In the genomic region with DNA sequence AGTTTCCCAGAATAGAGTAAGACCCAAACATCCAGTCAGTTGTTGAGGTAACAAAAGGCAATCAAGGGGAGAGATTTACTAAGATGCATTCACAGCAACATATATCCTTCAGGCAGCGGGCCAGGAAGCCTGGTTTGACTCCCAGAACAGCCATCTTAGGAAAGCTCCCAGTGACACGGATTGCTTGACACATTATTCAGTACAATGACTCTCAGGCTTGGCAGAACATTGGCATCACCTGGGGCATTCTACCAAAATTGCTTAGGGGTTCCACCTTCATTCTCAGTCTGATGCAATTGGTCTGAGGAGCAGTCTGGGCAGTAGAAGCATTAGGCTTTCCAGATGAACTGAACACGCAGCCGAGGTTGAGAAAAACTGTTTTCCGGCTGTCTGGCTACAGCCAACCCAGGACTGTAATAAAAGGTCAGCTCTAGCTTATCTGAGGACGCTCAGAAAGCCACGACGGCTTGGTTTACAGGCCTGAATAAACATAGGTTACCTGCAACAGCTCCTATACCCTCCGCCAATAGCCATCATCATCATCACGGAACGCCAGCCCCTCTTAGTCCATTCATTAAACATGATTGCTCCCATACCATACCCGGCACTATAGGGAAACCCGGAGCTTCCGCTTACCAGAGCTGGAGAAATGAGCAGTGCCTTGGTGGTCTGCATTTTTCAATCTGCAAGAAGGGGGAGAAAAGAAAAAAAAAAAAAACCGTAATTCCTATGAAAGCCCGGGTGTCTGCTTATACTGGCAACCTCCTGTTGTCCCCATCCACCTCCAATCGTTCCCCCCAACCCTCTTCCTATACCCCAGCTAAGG, we compare ENCODE assay signal across 8 mouse cellular contexts. TPM values are rescaled to one million over a fixed set of nuclear protein-coding genes. Genes with fewer than 3 reads are reported as not detected.
A peak's percentile ranks its signal among the peaks of the same experiment; 100 is the strongest.
DNase-seq lines count a peak whose midpoint lies in the region; ATAC-seq lines count a peak whose summit lies in the region.

No protein-coding gene starts in this region.

- 11% methylated on average over 17 of the region's 17 CpGs for WGBS in lung, embryonic 15.5 days
- WGBS in heart, embryonic 11.5 days (ENCODE audit: insufficient replicate concordance) = 18% methylated on average over 17 of the region's 17 CpGs
- WGBS in limb, embryonic 10.5 days = 23% methylated on average over 17 of the region's 17 CpGs
- WGBS in neural tube, embryonic 15.5 days = 19% methylated on average over 17 of the region's 17 CpGs

- peak overlapping the region; percentile 72 for H3K4me3 ChIP-seq in lung, embryonic 15.5 days
- peak overlapping the region; percentile 79 for H3K4me3 ChIP-seq in heart, embryonic 11.5 days (ENCODE audit: low read depth, low read length)
- H3K4me3 ChIP-seq in limb, embryonic 10.5 days = peak overlapping the region; percentile 80
- peak overlapping the region; percentile 57 for H3K4me3 ChIP-seq in neural tube, embryonic 15.5 days (replicated peaks)

- no peaks in the 10 kb centered on the region for H3K27me3 ChIP-seq in lung, embryonic 15.5 days
- H3K27me3 ChIP-seq in heart, embryonic 11.5 days (ENCODE audit: control insufficient read depth, insufficient read depth, low read length) = no peaks in the 10 kb centered on the region
- no peaks in the 10 kb centered on the region for H3K27me3 ChIP-seq in limb, embryonic 10.5 days (ENCODE audit: low read depth, poor library complexity, severe bottlenecking)
- no peaks in the 10 kb centered on the region for H3K27me3 ChIP-seq in neural tube, embryonic 15.5 days (replicated peaks)

- H3K4me2 ChIP-seq in lung, embryonic 15.5 days = peak overlapping the region; percentile 73
- H3K4me2 ChIP-seq in heart, embryonic 11.5 days = peak overlapping the region; percentile 90
- peak overlapping the region; percentile 74 for H3K4me2 ChIP-seq in neural tube, embryonic 15.5 days

- H3K36me3 ChIP-seq in lung, embryonic 15.5 days = peaks cover 23% of the 10 kb centered on the region
- H3K36me3 ChIP-seq in heart, embryonic 11.5 days (ENCODE audit: control insufficient read depth, insufficient read depth, low read length) = 0 out of 2 replicates have a peak, but pooled peaks cover 8% of the 10 kb centered on the region
- H3K36me3 ChIP-seq in limb, embryonic 10.5 days = peaks cover 36% of the 10 kb centered on the region
- H3K36me3 ChIP-seq in neural tube, embryonic 15.5 days = peaks cover 18% of the 10 kb centered on the region; the same call in 1 of the 2 replicates

- H3K4me1 ChIP-seq in lung, embryonic 15.5 days = peaks cover 18% of the 10 kb centered on the region
- peaks cover 12% of the 10 kb centered on the region for H3K4me1 ChIP-seq in heart, embryonic 11.5 days (ENCODE audit: control insufficient read depth, insufficient read depth, low read length)
- peaks cover 23% of the 10 kb centered on the region for H3K4me1 ChIP-seq in limb, embryonic 10.5 days
- peaks cover 25% of the 10 kb centered on the region for H3K4me1 ChIP-seq in neural tube, embryonic 15.5 days

- H3K27ac ChIP-seq in lung, embryonic 15.5 days = peak overlapping the region; percentile 76; the same call in 1 of the 2 replicates
- peak overlapping the region; percentile 85 for H3K27ac ChIP-seq in heart, embryonic 11.5 days (ENCODE audit: low read depth, low read length)
- H3K27ac ChIP-seq in limb, embryonic 10.5 days = peak overlapping the region; percentile 87
- H3K27ac ChIP-seq in neural tube, embryonic 15.5 days (replicated peaks) = peak overlapping the region; percentile 81

- no peak for ATAC-seq in lung, embryonic 15.5 days (ENCODE audit: borderline replicate concordance, extremely low read depth, low FRiP score, low TSS enrichment)
- ATAC-seq in heart, embryonic 11.5 days (replicated peaks; ENCODE audit: insufficient number of reproducible peaks, low FRiP score, low TSS enrichment) = no peak
- no peak for ATAC-seq in neural tube, embryonic 15.5 days (ENCODE audit: low FRiP score)

- no peak for DNase-seq in lung, adult 18-20 months
- DNase-seq in cerebellum, adult 18-20 months = peak; percentile 39 to 53
- DNase-seq in limb, embryonic 10.5 days (ENCODE audit: low spot score) = no peak
- DNase-seq in thymus, postnatal 25 days = no peak
- no peak for DNase-seq in spleen, postnatal 36 days (ENCODE audit: low spot score in 2 of 2)

- H3K9ac ChIP-seq in lung, embryonic 15.5 days = peak overlapping the region; percentile 71
- peak overlapping the region; percentile 78 for H3K9ac ChIP-seq in heart, embryonic 11.5 days (ENCODE audit: low read depth, low read length)
- peak overlapping the region; percentile 69 for H3K9ac ChIP-seq in neural tube, embryonic 15.5 days (replicated peaks)

- H3K9me3 ChIP-seq in lung, embryonic 15.5 days = no peaks in the 10 kb centered on the region
- H3K9me3 ChIP-seq in heart, embryonic 11.5 days (replicated peaks; ENCODE audit: control insufficient read depth, low read length) = no peaks in the 10 kb centered on the region
- no peaks in the 10 kb centered on the region for H3K9me3 ChIP-seq in limb, embryonic 10.5 days (replicated peaks)
- no peaks in the 10 kb centered on the region for H3K9me3 ChIP-seq in neural tube, embryonic 15.5 days (replicated peaks)

RNA-seq across cellular contexts. Expression of a gene that starts 0.9 kb away (rescaled TPM):
- polyA plus RNA-seq in lung, embryonic 15.5 days (2015; fragmentation: Nextera tagmentation; extraction: Ambion mirVana) = 522 and 555 TPM in 2 replicates
- 1,582 and 1,616 TPM in 2 replicates for polyA plus RNA-seq in heart, embryonic 11.5 days (2014; fragmentation: Nextera tagmentation; extraction: Ambion mirVana)
- polyA plus RNA-seq in limb, embryonic 10.5 days (2016; fragmentation: Nextera tagmentation; extraction: Ambion mirVana) = 569 and 674 TPM in 2 replicates
- 863 and 912 TPM in 2 replicates for polyA plus RNA-seq in neural tube, embryonic 15.5 days (2015; fragmentation: Nextera tagmentation; extraction: Ambion mirVana)

RNA-seq across cellular contexts. Expression of a gene that starts 9.4 kb away (rescaled TPM):
- 42.2 and 45.0 TPM in 2 replicates for polyA plus RNA-seq in lung, embryonic 15.5 days (2015; fragmentation: Nextera tagmentation; extraction: Ambion mirVana)
- 23.0 and 33.1 TPM in 2 replicates for polyA plus RNA-seq in heart, embryonic 11.5 days (2014; fragmentation: Nextera tagmentation; extraction: Ambion mirVana)
- 37.5 and 38.3 TPM in 2 replicates for polyA plus RNA-seq in limb, embryonic 10.5 days (2016; fragmentation: Nextera tagmentation; extraction: Ambion mirVana)
- 34.3 and 37.9 TPM in 2 replicates for polyA plus RNA-seq in neural tube, embryonic 15.5 days (2015; fragmentation: Nextera tagmentation; extraction: Ambion mirVana)

RNA-seq across cellular contexts. Expression of a gene that starts 37.2 kb away (rescaled TPM):
- 0.13 and 0.24 TPM in 2 replicates for polyA plus RNA-seq in lung, embryonic 15.5 days (2015; fragmentation: Nextera tagmentation; extraction: Ambion mirVana)
- polyA plus RNA-seq in heart, embryonic 11.5 days (2014; fragmentation: Nextera tagmentation; extraction: Ambion mirVana) = not detected in 2 replicates
- polyA plus RNA-seq in limb, embryonic 10.5 days (2016; fragmentation: Nextera tagmentation; extraction: Ambion mirVana) = not detected in 2 replicates
- polyA plus RNA-seq in neural tube, embryonic 15.5 days (2015; fragmentation: Nextera tagmentation; extraction: Ambion mirVana) = not detected in 2 replicates

RNA-seq across cellular contexts. Expression of a gene that starts 39.9 kb away (rescaled TPM):
- 91.4 and 94.6 TPM in 2 replicates for polyA plus RNA-seq in lung, embryonic 15.5 days (2015; fragmentation: Nextera tagmentation; extraction: Ambion mirVana)
- 27.1 and 31.3 TPM in 2 replicates for polyA plus RNA-seq in heart, embryonic 11.5 days (2014; fragmentation: Nextera tagmentation; extraction: Ambion mirVana)
- 108 TPM in 2 replicates for polyA plus RNA-seq in limb, embryonic 10.5 days (2016; fragmentation: Nextera tagmentation; extraction: Ambion mirVana)
- 125 and 137 TPM in 2 replicates for polyA plus RNA-seq in neural tube, embryonic 15.5 days (2015; fragmentation: Nextera tagmentation; extraction: Ambion mirVana)

RNA-seq across cellular contexts. Expression of a gene that starts 50.2 kb away (rescaled TPM):
- not detected in 2 replicates for polyA plus RNA-seq in lung, embryonic 15.5 days (2015; fragmentation: Nextera tagmentation; extraction: Ambion mirVana)
- polyA plus RNA-seq in heart, embryonic 11.5 days (2014; fragmentation: Nextera tagmentation; extraction: Ambion mirVana) = not detected in 2 replicates
- polyA plus RNA-seq in limb, embryonic 10.5 days (2016; fragmentation: Nextera tagmentation; extraction: Ambion mirVana) = not detected in 2 replicates
- not detected in 2 replicates for polyA plus RNA-seq in neural tube, embryonic 15.5 days (2015; fragmentation: Nextera tagmentation; extraction: Ambion mirVana)

Comparison
In these comparisons a context has a peak if more than half of its experiments do, and no peak if none do; other contexts are left out.
1. DNase-seq: peak in cerebellum, adult 18-20 months (2 of 2); none in lung, adult 18-20 months (0 of 2), limb, embryonic 10.5 days (single experiment), thymus, postnatal 25 days (single experiment) and spleen, postnatal 36 days (0 of 2).
2. Peak in every context shown above with its lines, with median percentiles within 50 percentile points of each other: H3K27ac ChIP-seq, H3K4me2 ChIP-seq, H3K4me3 ChIP-seq and H3K9ac ChIP-seq.